Mouse (Mus musculus): ENCODE results near the gene Cldn6.

GRCm38 (mm10) chr17:23700079-23700478 lies 21.0 kb downstream of the Cldn6 start:
- no peak for TF ChIP-seq EP300 (IDR thresholded peaks at IDR 0.05; ENCODE audit: low read length)
- TF ChIP-seq CHD2 (IDR thresholded peaks at IDR 0.05; ENCODE audit: low read length) = peak; percentile 23; the same call in 1 of the 2 replicates
- peak in 1 of 2 experiments; percentile 74; a peak in 2 of 4 replicates for TF ChIP-seq CTCF (conservative IDR thresholded peaks at IDR 0.05 in 1 of 2, IDR thresholded peaks at IDR 0.05 in 1 of 2; ENCODE audit: low read depth in 2 of 2, low read length in 2 of 2)
- TF ChIP-seq ZC3H11A (IDR thresholded peaks at IDR 0.05; ENCODE audit: low read depth, low read length) = no peak
- TF ChIP-seq MAFK (IDR thresholded peaks at IDR 0.05; ENCODE audit: insufficient replicate concordance, low read length) = no peak
- TF ChIP-seq UBTF (IDR thresholded peaks at IDR 0.05; ENCODE audit: low read depth, low read length) = no peak
- TF ChIP-seq ELF1 (IDR thresholded peaks at IDR 0.05; ENCODE audit: low read depth, low read length) = no peak
- no peak for TF ChIP-seq POLR2A (IDR thresholded peaks at IDR 0.05; ENCODE audit: low read depth, low read length)
